Mouse (Mus musculus) left cerebral cortex, postnatal 36 days (tissue): ENCODE measurements around the gene Dkkl1. TPM values are rescaled to one million over a fixed set of nuclear protein-coding genes. Genes with fewer than 3 reads are reported as not detected.
"Not testable (repeated sequence)": the region's sequence is repeated elsewhere in the genome, so short reads cannot be mapped to it uniquely, and the experiment has no call there.

Experiments used
- DNase-seq, 2 experiments: peaks; one replicate each; pipeline ENCODE4 v3.0.0; 2021 to 2022; ENCODE audit warnings: low spot score in 2 of 2, mixed read lengths in 1 of 2
- intact Hi-C: fragments of 180-260 bp; cut with DNase I; formaldehyde crosslinking; loops from one replicate; pipeline ENCODE4 v1.15.1; 2025
- total RNA-seq, 2 experiments: library from RNA; stranded (reverse); gene quantifications; 2 replicates each; pipeline ENCODE4 v1.2.3; 2021

Gene Dkkl1
- total RNA-seq, result 10 to 100 TPM; 25.9 to 29.9 TPM

DNA sequence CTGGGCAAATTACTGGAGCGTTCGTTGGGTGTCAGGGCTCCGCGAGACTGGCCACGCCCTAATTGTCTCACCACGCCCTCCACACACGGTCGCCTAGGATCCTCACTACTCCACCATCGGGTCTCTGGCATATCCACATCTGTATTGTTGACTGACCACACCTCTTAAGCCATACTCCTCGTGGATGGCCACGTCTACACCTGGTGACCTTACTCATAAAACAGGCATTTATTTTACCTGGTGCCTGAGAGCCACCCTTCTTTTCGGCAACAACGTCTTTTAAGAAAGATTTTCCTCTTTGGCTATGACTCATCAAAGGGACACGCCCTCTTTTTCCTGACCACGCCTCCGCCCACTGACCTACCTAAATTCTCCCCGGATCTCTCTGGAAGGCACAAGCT lies at the start of gene Dkkl1:
Dkkl1 (minus strand) TSS at position 297 of the 401 bp plus-strand sequence.
- DNase-seq, result no peak
- intact Hi-C loops, result no loop called here

DNA sequence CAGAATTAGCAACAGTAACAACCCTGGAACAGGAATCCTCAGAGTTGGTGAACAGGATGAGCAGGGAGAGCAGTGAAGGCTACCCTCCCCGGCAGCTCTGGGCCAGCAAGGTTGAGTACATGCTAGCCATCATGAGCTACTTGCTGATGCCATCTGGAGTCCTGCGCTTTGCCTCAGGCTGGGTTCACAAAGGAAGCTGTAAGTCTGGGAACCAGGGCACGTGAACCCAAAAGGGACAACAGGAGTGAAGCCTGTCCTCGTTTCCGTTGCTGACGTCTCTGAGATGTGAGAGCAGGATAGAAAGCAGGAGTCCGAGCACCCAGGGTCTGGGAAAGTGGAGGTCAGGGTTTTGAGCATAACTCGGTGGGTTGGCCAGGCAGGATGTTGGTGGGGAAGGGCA lies 47.3 kb upstream of the Dkkl1 start:
- DNase-seq, result no peak
- intact Hi-C loops, result no loop called here

DNA sequence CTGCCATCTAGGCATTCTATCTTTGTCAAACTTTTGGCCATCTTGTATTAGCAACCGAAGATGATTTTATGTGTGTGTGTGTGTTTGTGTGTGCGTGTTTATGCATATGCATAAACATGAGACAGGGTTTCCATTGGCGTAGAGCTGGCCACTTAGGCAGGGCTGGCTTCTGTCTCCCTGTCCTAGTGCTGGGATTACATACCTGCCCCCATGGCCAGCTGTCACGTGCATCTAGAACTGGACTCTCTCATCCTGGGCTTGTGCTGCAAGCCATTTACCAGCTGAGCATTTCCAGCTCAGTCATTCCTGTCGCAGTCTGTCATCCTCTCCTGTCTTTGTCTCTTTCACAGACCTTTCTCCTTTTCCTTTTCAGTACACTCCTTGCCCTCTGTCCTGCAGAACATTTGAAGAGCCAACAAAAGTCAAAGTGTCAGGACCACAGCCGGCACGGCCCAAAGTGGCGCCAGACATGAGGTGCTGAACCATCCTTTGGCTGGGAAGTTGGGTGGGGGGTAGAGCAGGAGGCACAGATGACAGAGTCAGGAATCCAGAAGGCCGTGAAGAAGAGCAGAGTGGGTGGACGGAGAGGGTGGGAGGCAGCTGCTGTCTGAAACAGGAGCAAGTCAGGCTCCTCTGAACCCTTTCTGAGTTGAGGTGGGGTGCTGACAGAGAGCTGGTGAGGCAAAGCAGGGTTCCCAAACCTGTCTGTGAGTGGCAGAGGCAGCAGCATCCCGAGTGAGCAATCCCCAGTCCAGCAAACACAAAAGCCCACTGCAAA lies 45.3 kb upstream of the Dkkl1 start:
- peak; percentile 46 to 51 for DNase-seq
- intact Hi-C loops, result no loop called here

GRCm38 (mm10) chr7:45255822-45256221 lies 43.9 kb upstream of the Dkkl1 start:
- DNase-seq, result not testable (repeated sequence)
- intact Hi-C loops, result loop anchor here (2.0 kb wide), 1 partner anchor 41 kb away; no protein-coding TSS in a partner anchor

- intact Hi-C loops, result loop anchor here (2.0 kb wide), 1 partner anchor 43 kb away; no protein-coding TSS in a partner anchor
- no peak for DNase-seq
Measured at GRCm38 (mm10) chr7:45253806-45254205, 41.9 kb upstream of the Dkkl1 start.

DNA sequence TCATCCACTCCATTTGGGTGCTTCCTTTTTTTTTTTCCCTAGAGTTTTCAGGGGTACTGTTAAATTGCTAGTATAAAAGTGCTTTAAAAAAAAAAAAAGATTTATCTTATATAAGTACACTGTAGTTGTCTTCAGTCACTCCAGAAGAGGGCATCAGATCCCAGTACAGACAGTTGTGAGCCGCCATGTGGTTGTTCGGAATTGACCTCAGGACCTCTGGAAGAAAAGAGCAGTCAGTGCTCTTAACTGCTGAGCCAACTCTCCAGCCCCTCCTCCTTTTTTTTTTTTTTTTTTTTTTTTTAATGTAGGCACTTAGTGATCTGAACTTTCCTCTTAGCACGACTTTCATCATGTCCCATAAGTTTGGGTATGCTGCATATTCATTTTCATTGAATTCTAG lies 35.7 kb upstream of the Dkkl1 start:
- intact Hi-C loops, result no loop called here
- no peak for DNase-seq

DNA sequence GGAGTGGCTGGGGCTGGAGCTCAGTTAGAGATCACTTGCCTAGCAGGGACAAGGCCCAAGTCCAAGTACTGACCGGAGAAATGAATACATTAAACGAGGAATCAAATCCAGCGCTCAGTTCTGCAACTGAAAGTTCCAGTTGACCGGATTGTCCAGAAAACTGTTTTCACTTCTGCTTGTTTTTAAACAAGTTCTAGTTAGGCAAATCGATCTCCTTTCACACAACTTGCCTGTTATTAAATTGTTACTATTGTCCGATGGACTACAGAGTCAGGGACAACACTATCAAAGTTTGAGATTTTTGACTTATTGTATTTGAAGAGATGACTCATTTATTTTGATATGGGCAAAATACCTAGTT lies 29.4 kb upstream of the Dkkl1 start:
- intact Hi-C loops, result no loop called here
- DNase-seq, result no peak

- peak; percentile 54 to 59 for DNase-seq
Measured at GRCm38 (mm10) chr7:45240633-45241388, 28.9 kb upstream of the Dkkl1 start, which contains the start of gene Slc6a16. Slc6a16 (plus strand) TSS chr7:45241085.

DNA sequence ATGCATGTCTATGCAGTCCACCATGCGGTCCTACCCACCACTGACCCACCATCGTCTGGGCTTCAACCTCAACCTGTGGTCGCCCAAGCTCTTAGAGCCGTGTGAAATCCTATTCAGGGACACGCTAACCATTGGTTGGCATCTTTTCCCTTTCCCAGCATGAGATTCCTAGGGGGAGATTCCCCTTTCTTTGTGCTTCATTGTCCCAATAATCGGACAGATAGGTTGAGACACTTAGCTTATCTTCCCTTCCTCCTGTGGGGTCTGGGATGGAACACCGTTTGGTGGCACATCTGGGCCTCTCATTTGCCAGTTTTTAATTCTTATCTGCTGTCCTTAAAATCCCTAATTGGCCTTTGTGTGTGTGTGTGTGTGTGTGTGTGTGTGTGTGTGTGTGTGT lies 28.2 kb upstream of the Dkkl1 start:
- intact Hi-C loops, result no loop called here
- no peak for DNase-seq

More at GRCm38 (mm10) chr7:45240633-45241388, 28.9 kb upstream of the Dkkl1 start, which contains the start of gene Slc6a16:
- intact Hi-C loops, result no loop called here

DNA sequence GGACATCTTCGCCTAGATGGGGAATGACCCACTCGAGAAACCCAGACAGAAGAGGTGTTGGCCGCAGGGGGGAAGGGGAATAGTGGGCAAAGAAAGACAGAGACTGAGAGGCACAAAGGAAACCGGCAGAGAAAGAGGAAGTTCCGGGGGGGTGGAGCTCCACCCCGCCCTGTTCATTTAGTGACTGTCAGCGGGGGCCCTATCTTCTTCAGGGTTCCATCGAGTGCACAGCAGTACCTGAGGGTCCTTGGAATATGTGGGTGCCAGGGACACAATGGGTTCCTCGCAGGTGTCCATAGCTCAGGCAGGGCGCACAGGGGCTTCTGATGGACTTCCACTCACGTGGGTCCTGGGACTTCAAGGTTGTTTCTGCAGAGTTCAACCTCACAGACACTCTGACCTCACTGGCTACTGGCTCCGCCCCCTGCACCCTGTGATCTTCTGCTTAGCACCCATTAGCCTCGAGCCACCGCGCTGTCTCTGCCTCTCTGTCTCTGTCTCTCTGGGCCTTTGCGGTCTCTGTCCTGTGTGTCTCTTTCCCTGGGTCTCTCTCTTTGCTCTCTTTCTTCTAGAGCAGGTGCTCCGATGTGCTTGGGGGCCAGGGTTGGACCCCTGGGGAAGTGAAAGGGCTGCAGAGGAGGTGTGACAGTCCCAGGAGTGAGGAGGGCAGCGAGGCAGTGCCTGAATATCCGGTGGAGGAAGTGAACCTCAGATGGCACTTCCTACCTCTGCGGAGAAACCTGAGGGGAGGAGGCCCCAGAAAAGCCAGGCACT lies 27.0 kb upstream of the Dkkl1 start, which contains the start of gene Cd37:
Cd37 (minus strand) TSS at position 393 of the 774 bp plus-strand sequence.
- no peak for DNase-seq
- intact Hi-C loops, result no loop called here

DNA sequence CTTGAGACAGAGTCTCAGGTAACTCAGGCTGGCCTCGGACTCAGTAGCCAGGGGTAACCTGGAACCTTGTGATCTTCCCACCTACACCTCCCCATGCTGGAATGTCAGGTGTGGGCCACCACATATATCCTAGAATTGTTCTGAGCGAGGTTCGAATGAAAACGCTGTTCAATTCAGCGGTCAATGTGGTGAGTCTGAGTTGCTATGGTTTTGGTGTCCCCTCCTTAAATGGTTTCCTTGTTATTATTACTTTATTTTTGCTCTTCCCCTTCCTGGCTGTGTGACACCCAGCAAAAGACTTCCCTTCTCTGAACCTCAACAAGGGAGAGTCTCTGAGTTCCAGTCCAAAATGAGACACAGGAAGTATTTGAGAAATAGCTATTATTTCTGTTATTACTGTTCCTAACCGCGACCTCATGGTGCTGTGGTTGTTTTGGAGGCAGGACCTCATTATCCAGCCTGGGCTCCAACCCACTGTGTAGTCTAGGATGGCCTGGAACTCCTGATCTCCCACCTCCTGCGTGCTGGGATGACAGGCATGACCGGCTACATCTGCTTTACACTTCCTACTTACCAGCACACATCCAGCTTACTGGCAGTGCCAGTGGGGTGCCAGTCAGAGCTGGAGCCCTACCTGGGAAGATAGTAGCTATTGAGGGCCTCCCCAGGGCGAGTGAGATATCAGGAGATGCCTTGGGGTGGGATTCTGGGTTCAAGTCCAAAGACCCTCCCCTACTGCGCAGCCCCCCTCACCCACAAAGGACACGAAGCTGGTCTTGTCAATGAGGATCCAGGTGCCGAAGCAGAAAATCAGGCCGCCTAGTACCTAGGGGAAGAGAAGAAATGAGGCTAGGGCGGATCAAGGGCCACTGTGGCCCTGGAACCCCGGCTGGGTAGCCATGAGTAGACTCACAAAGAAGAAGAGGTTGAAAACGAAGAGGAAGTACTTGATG lies 26.1 kb upstream of the Dkkl1 start:
- intact Hi-C loops, result no loop called here
- no peak for DNase-seq

DNA sequence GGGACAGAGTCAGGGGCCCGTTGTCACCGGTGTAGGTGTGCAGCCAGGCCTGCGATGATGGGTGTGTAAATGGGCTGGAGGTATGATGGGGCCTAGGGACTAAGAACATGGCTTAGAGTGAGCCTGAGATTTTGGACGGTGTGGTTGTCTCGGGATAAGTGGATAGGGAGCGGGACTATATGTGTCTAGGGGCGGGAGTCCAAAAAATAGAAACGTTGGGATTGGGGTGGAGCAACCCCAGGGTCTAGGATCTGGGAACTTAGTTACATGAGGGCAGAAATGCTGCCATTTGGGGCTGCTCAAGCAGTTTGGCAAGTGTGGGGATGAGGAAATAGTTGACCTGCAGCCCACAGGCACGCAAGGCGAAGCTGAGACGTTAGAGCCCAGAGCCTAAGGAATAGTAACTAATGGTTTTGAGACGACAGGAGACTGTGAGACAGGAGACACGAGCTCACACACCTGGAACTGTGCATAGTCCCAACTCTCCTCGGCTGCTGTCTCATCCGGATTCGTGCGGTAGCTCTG lies 23.8 kb upstream of the Dkkl1 start:
- intact Hi-C loops, result no loop called here

DNA sequence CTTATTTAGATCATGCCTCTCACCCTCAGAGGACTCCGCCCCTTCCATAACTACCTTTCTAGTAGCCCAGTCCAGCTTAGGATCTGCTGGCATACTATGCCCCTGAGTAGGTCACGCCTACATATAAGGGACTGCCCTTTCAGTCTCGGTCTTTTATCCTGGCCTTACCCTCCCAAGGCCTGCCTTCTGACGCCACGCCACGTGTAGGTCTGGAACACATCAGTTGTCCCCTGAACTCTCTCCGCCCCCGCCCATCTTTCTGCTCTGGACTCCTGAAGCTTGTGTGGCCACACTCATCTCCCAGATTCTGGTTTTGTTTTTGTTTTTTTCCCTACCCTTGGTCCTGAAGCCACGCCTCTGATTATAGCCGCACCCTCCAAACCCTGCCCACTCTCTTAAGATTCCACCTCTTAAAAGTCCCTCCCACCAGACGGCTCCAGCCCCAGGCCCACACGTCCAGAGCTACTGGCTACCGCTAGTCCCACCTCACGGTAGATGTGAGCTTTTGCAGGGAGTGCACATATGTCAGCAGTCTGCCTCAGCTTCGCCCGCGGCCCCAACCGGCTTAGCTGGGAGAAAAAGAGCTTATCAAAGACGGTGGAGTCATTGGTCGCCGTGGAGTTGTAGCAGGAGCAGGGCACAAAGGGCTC lies 23.1 kb upstream of the Dkkl1 start:
- DNase-seq, result no peak
- intact Hi-C loops, result no loop called here

More for the DNA sequence above, 23.8 kb upstream of the Dkkl1 start:
- DNase-seq, result no peak

GRCm38 (mm10) chr7:45234333-45234841 lies 22.4 kb upstream of the Dkkl1 start:
- intact Hi-C loops, result no loop called here
- DNase-seq, result no peak

GRCm38 (mm10) chr7:45233580-45234332 lies 21.8 kb upstream of the Dkkl1 start:
- peak; percentile 81 to 88 for DNase-seq
- intact Hi-C loops, result loop anchor here (2.0 kb wide), 2 partner anchors 43 to 67 kb away; no protein-coding TSS in a partner anchor

GRCm38 (mm10) chr7:45232716-45233465 lies 20.9 kb upstream of the Dkkl1 start:
- intact Hi-C loops, result loop anchor here (2.0 kb wide), 2 partner anchors 42 to 66 kb away; no protein-coding TSS in a partner anchor
- peak; percentile 57 to 66 for DNase-seq
